16 mouse cellular contexts compared by ENCODE assay signal in the genomic region with DNA sequence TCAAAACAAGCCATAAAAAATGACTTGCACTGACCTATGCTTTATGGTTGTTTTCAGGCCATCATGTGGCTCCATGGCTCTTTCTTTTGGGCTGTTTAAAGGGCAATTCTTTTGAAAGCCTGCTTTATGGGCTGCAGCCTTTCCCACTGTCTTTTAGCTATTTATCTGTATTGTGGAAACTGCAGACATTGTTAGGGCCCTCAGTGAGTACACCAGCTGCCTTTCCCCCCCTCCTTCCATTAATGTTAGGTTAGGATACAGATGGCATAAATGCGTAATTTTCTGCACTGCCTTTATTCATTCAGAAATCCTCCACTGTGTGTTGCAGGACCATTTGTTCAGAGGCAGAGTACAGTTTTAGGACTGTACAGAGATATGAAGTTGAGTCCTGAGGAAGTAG.
DNase-seq lines count a peak whose midpoint lies in the region; ATAC-seq lines count a peak whose summit lies in the region.
"Had no signal": no experiment of that assay in that cellular context is flagged by ENCODE, and none has a peak within 500 bp of the region (broad histone marks: within the 10 kb centered on the region; RNA-seq: fewer than 3 reads in every experiment).

No protein-coding gene starts in this region.

- H3K4me2 ChIP-seq in hindbrain, embryonic 11.5 days (replicated peaks; ENCODE audit: low read depth, low read length) = no peak overlapping the region
- no peak overlapping the region for H3K4me2 ChIP-seq in neural tube, embryonic 11.5 days (ENCODE audit: low read depth)
- no peak overlapping the region for H3K4me2 ChIP-seq in midbrain, embryonic 14.5 days (ENCODE audit: low read length)
- H3K4me2 ChIP-seq: embryonic facial prominence, embryonic 13.5 days; lung, embryonic 14.5 days; stomach, embryonic 15.5 days had no signal

- peak; percentile 75; the same call in 1 of the 2 replicates for ATAC-seq in hindbrain, embryonic 11.5 days (ENCODE audit: low FRiP score)
- peak; percentile 80 for ATAC-seq in neural tube, embryonic 11.5 days (ENCODE audit: insufficient read depth, low FRiP score, low TSS enrichment)
- no peak for ATAC-seq in midbrain, embryonic 14.5 days (ENCODE audit: low FRiP score, low TSS enrichment)
- ATAC-seq: activated CD4-positive, CD25-positive, alpha-beta regulatory T cell, adult 4 months had no signal

- 44% methylated on average over 1 of the region's 1 CpGs for WGBS in hindbrain, embryonic 11.5 days
- 60% methylated on average over 1 of the region's 1 CpGs for WGBS in hindbrain, embryonic 10.5 days
- 24% methylated on average over 1 of the region's 1 CpGs for WGBS in neural tube, embryonic 11.5 days
- 54% methylated on average over 1 of the region's 1 CpGs for WGBS in midbrain, embryonic 14.5 days
- 93% methylated on average over 1 of the region's 1 CpGs for WGBS in limb, embryonic 10.5 days

- no peaks in the 10 kb centered on the region for H3K4me1 ChIP-seq in hindbrain, embryonic 11.5 days (replicated peaks; ENCODE audit: control insufficient read depth, insufficient read depth, low read length)
- H3K4me1 ChIP-seq in hindbrain, embryonic 10.5 days (replicated peaks) = peaks cover 6% of the 10 kb centered on the region; the same call in 1 of the 2 replicates
- peaks cover 4% of the 10 kb centered on the region; the same call in 1 of the 2 replicates for H3K4me1 ChIP-seq in neural tube, embryonic 11.5 days (ENCODE audit: control insufficient read depth, insufficient read depth, low read length)
- no peaks in the 10 kb centered on the region for H3K4me1 ChIP-seq in midbrain, embryonic 14.5 days (ENCODE audit: control insufficient read depth, insufficient read depth, low read length)
- 0 out of 2 replicates have a peak, but pooled peaks cover 3% of the 10 kb centered on the region for H3K4me1 ChIP-seq in limb, embryonic 10.5 days
- H3K4me1 ChIP-seq: embryonic facial prominence, embryonic 13.5 days; stomach, embryonic 15.5 days had no signal

- no peak overlapping the region for H3K27ac ChIP-seq in hindbrain, embryonic 11.5 days (ENCODE audit: low read depth, low read length)
- H3K27ac ChIP-seq in hindbrain, embryonic 10.5 days = no peak overlapping the region
- no peak overlapping the region for H3K27ac ChIP-seq in neural tube, embryonic 11.5 days (ENCODE audit: low read depth, low read length)
- H3K27ac ChIP-seq in midbrain, embryonic 14.5 days (replicated peaks; ENCODE audit: low read depth, low read length) = no peak overlapping the region
- H3K27ac ChIP-seq in limb, embryonic 10.5 days = no peak overlapping the region
- H3K27ac ChIP-seq: embryonic facial prominence, embryonic 13.5 days; heart, adult 2 months; stomach, embryonic 15.5 days had no signal

- H3K36me3 ChIP-seq in hindbrain, embryonic 11.5 days (ENCODE audit: control insufficient read depth, insufficient read depth, low read length) = no peaks in the 10 kb centered on the region
- H3K36me3 ChIP-seq in hindbrain, embryonic 10.5 days = no peaks in the 10 kb centered on the region
- H3K36me3 ChIP-seq in neural tube, embryonic 11.5 days (ENCODE audit: control insufficient read depth, insufficient read depth, low read length) = no peaks in the 10 kb centered on the region
- no peaks in the 10 kb centered on the region for H3K36me3 ChIP-seq in midbrain, embryonic 14.5 days (ENCODE audit: control insufficient read depth, insufficient read depth, low read length)
- H3K36me3 ChIP-seq in limb, embryonic 10.5 days = peaks cover 5% of the 10 kb centered on the region; the same call in 1 of the 2 replicates
- H3K36me3 ChIP-seq: stomach, embryonic 15.5 days had no signal

- H3K4me3 ChIP-seq in hindbrain, embryonic 11.5 days (ENCODE audit: low read depth, low read length) = no peak overlapping the region
- no peak overlapping the region for H3K4me3 ChIP-seq in hindbrain, embryonic 10.5 days
- no peak overlapping the region for H3K4me3 ChIP-seq in neural tube, embryonic 11.5 days (ENCODE audit: low read depth, low read length)
- H3K4me3 ChIP-seq in midbrain, embryonic 14.5 days (replicated peaks; ENCODE audit: low read depth, low read length) = no peak overlapping the region
- H3K4me3 ChIP-seq in limb, embryonic 10.5 days = no peak overlapping the region
- H3K4me3 ChIP-seq: embryonic facial prominence, embryonic 13.5 days; heart, adult 2 months; stomach, embryonic 15.5 days had no signal

- DNase-seq in hindbrain, embryonic 11.5 days (ENCODE audit: low spot score) = peak; percentile 9
- no peak for DNase-seq in hindbrain, embryonic 10.5 days (ENCODE audit: low spot score)
- DNase-seq in neural tube, embryonic 11.5 days (ENCODE audit: low spot score) = peak; percentile 22
- DNase-seq in neural tube, embryonic 10.5 days (ENCODE audit: extremely low spot score, low spot score) = no peak
- DNase-seq in midbrain, embryonic 14.5 days = peak; percentile 7
- no peak for DNase-seq in ovary, postnatal 36 days (ENCODE audit: low spot score)
- no peak for DNase-seq in limb, embryonic 10.5 days (ENCODE audit: low spot score)
- no peak for DNase-seq in urinary bladder, adult 2 months (ENCODE audit: low spot score)
- DNase-seq: adrenal gland, postnatal 25 days; cerebellum, postnatal 14 days; heart, adult 2 months; kidney, postnatal 25 days; lung, embryonic 14.5 days had no signal

- no peaks in the 10 kb centered on the region for H3K9me3 ChIP-seq in hindbrain, embryonic 11.5 days (ENCODE audit: control insufficient read depth, low read length)
- no peaks in the 10 kb centered on the region for H3K9me3 ChIP-seq in hindbrain, embryonic 10.5 days
- no peaks in the 10 kb centered on the region for H3K9me3 ChIP-seq in neural tube, embryonic 11.5 days (ENCODE audit: control insufficient read depth, low read length)
- no peaks in the 10 kb centered on the region for H3K9me3 ChIP-seq in midbrain, embryonic 14.5 days (ENCODE audit: control insufficient read depth, low read length)
- H3K9me3 ChIP-seq in limb, embryonic 10.5 days (replicated peaks) = no peaks in the 10 kb centered on the region
- H3K9me3 ChIP-seq: embryonic facial prominence, embryonic 13.5 days; stomach, embryonic 15.5 days had no signal

- H3K9ac ChIP-seq in hindbrain, embryonic 11.5 days (ENCODE audit: low read depth, low read length) = no peak overlapping the region
- no peak overlapping the region for H3K9ac ChIP-seq in neural tube, embryonic 11.5 days (ENCODE audit: low read length)
- H3K9ac ChIP-seq in midbrain, embryonic 14.5 days (replicated peaks; ENCODE audit: low read length) = no peak overlapping the region
- H3K9ac ChIP-seq: embryonic facial prominence, embryonic 13.5 days; lung, embryonic 14.5 days; stomach, embryonic 15.5 days had no signal

- H3K27me3 ChIP-seq in hindbrain, embryonic 11.5 days (ENCODE audit: control insufficient read depth, insufficient read depth, low read length) = no peaks in the 10 kb centered on the region
- no peaks in the 10 kb centered on the region for H3K27me3 ChIP-seq in hindbrain, embryonic 10.5 days (ENCODE audit: insufficient read depth, poor library complexity, severe bottlenecking)
- no peaks in the 10 kb centered on the region for H3K27me3 ChIP-seq in neural tube, embryonic 11.5 days (ENCODE audit: control insufficient read depth, insufficient read depth, low read length)
- no peaks in the 10 kb centered on the region for H3K27me3 ChIP-seq in midbrain, embryonic 14.5 days (ENCODE audit: control insufficient read depth, insufficient read depth, low read length)
- H3K27me3 ChIP-seq in limb, embryonic 10.5 days (ENCODE audit: low read depth, poor library complexity, severe bottlenecking) = no peaks in the 10 kb centered on the region
- H3K27me3 ChIP-seq: embryonic facial prominence, embryonic 13.5 days; stomach, embryonic 15.5 days had no signal

Comparison
In these comparisons a context has a peak if more than half of its experiments do, and no peak if none do; other contexts are left out.
1. DNase-seq: peak in hindbrain, embryonic 11.5 days (single experiment), neural tube, embryonic 11.5 days (single experiment) and midbrain, embryonic 14.5 days (single experiment); none in hindbrain, embryonic 10.5 days (single experiment), neural tube, embryonic 10.5 days (single experiment), ovary, postnatal 36 days (single experiment), limb, embryonic 10.5 days (single experiment) and urinary bladder, adult 2 months (single experiment).